Mouse (Mus musculus) limb, embryonic 13.5 days (tissue): ENCODE measurements around the gene Sh3glb1. TPM values are rescaled to one million over a fixed set of nuclear protein-coding genes. Genes with fewer than 3 reads are reported as not detected.

Source experiments
- polyA plus RNA-seq: library from polyadenylated mRNA; unstranded; fragments of >200 nt; fragmentation: Nextera tagmentation; extraction: Ambion mirVana; gene quantifications from 2 replicates; pipeline ENCODE4 v1.2.1, GENCODE M21; 2015

Gene Sh3glb1
- polyA plus RNA-seq, 1 experiment from 2014 or later, result 126 TPM

Other genes starting within 250 kb of the Sh3glb1 start
- gene Hs2st1, start 150.2 kb downstream of the Sh3glb1 start, polyA plus RNA-seq, result 13.8 and 16.0 TPM in 2 replicates
- gene Selenof, start 150.0 kb downstream of the Sh3glb1 start, polyA plus RNA-seq, result 655 and 661 TPM in 2 replicates
- 0.42 and 0.77 TPM in 2 replicates for gene Clca3a1, start 40.6 kb upstream of the Sh3glb1 start, polyA plus RNA-seq
- gene Clca3a2, start 99.2 kb upstream of the Sh3glb1 start, polyA plus RNA-seq, result 0.32 TPM in 1 of 2 replicates, not detected in the other
- not detected in 2 replicates for gene Clca3b, start 129.0 kb upstream of the Sh3glb1 start, polyA plus RNA-seq
- gene Clca4b, start 212.2 kb upstream of the Sh3glb1 start, polyA plus RNA-seq, result 0.06 TPM in 1 of 2 replicates, not detected in the other